Mouse (Mus musculus) left cerebral cortex, adult 8-10 months (tissue): ENCODE measurements at regions not wholly inside any gene's neighbourhood (a gene's known extent, or its start where the extent isn't known, plus 50 kb on each side); places are given as distances from the start of the nearest gene placed in this dataset.

ENCODE experiments used
- DNase-seq, 2 experiments: peaks; one replicate each; pipeline ENCODE4 v3.0.0; 2022; ENCODE audit warnings: low spot score in 2 of 2

DNA sequence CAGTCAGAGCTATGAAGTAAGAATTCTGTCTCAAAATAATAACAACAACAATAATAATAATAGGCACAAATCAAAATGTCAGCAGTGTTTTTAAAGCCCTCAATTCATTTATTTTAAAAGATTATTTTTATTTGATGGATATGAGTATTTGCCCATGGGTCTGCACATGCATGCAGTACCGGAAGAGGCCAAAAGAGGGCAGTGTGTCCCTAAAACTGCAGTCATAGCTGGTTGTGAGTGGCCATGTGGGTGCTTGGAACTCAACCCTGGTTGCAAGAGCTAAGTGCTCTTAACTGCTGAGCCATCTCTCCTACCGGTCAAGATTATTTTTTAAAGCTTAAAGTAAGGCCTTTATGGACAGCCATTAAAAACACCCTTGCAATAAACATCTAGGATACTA lies 439.1 kb upstream of the Jarid2 start:
- DNase-seq, result no peak

DNA sequence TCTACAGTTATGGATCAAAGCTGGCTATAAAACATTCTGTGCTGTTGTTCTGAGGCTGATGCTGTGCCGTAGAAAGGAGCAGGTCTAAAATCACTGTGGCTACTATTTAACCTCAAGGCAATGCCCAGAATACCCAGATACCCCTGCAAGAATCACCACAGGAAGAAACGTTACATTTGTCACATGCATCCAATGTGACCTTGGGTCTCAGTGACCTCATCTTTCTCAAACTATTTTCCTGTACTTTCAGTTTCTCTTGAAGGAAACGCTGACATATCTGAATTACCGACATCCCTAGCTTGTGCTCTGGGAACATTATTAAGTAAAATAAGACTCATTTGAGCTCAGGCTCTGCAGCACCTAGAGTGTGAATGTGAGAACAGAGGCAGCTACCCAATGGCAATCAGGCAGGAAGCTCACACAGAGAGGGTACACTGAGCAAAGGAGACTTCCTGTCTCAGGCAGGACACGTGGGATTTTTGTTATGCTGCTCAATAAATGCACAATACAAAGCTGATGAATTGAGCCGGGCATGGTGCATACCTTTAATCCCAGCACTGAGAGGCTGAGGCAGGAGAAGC lies 436.7 kb upstream of the Jarid2 start:
- no peak for DNase-seq

DNA sequence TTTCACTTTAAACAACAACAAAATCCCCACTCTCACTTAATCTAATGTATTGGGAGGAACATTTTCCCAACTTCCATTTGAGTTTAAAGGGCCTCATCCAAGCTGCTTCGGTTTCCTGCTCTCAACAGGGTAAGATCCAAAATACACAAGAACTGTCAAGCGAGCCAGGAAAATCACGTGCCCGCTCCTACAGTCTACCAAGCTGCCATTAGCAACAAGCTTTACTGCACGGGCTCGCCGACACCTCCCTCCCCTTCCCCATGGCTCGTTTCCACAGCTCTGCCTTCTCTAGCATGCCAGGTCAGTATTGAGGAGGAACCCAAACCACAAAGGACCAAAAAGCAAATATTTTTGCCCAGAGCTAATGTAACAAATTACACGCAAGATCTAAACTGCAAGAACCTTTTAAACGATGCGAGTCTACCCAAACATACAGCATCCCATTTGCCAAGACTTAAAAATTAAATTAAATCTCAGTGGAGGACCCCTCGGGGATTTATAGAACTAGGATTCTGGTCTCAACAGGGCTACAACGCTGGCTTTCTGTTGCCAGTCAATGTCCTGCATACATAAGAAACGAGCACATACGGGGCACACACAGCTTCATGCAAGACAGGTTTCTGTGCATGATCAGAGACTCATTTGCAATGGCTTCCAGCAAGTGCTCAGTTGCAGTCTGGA lies 435.4 kb upstream of the Jarid2 start:
- DNase-seq, result no peak

DNA sequence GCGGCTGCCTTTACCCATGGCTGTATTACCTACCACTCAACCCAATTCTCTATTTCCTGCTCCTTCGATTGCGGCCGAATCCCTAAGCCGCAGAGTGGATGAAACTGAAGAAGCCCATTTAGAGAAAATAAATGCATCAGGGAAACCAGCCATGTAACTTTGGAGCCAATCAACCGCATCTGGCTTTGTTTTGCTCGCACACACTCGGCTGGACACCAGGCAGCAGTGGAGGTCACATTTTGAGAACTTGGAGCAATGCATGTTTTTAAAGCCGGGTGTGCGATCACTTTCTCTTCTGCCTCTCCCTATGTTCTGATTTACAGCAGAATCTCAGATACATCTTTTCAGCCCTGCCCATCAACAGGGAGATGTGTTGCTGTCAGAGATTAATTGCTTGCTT lies 433.7 kb upstream of the Jarid2 start:
- DNase-seq, result no peak

DNA sequence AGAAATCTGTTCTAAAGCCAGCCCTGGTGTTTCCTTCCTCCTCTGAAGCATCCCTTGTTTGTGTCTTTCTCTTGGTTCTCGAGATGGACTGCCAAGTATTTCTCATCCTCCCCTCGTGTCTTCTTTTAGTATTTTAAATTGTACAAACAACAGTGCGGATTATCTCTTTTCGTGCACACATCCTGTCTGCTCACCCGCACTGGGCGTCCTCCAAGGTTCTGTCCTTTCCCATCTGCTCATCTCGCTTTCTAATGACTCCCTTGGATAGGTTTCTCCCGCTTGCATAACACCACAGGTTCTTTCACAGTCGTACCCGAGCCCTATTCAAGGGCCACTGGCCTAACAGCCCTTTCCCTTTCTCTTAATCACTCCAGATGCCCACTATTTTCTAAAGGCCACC lies 428.7 kb upstream of the Jarid2 start:
- DNase-seq, result no peak

DNA sequence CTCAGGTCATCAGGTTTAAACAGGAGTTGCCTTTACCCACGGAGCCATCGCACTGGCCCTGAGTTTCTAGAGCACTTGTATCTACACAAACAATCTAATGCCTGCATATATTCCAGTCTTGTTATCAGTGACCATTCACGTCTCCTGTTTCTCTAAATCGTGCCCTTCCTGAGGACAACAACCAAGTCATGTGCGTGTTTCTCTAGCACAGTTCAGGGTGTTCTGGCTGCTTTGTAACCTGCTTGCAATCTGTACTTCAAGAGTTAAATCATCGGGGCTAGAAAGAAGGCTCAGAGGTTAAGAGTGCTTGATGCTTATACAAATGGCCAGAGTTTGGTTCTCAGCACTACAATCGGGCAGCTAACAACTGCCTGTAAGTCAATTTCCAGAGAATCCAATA lies 428.1 kb upstream of the Jarid2 start:
- DNase-seq, result no peak

DNA sequence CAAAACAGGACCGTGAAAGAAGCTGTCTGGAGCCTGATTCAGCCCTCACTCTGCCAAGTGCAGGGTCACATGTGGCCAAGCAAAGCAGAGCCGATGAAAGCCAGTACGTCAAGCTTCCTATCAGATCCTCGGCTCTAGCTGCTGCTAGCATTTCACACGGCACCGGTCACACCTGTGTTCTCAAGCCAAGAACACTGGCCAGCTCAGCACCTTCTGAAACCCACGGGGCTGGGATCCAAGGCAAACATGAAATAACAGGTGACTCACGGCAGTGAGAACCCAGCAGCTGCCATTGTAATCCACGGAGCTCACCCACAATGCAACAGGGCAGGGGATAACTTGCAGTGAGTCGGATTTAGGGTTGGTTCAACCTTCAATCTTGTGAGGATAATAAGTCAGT lies 427.3 kb upstream of the Jarid2 start:
- no peak for DNase-seq

DNA sequence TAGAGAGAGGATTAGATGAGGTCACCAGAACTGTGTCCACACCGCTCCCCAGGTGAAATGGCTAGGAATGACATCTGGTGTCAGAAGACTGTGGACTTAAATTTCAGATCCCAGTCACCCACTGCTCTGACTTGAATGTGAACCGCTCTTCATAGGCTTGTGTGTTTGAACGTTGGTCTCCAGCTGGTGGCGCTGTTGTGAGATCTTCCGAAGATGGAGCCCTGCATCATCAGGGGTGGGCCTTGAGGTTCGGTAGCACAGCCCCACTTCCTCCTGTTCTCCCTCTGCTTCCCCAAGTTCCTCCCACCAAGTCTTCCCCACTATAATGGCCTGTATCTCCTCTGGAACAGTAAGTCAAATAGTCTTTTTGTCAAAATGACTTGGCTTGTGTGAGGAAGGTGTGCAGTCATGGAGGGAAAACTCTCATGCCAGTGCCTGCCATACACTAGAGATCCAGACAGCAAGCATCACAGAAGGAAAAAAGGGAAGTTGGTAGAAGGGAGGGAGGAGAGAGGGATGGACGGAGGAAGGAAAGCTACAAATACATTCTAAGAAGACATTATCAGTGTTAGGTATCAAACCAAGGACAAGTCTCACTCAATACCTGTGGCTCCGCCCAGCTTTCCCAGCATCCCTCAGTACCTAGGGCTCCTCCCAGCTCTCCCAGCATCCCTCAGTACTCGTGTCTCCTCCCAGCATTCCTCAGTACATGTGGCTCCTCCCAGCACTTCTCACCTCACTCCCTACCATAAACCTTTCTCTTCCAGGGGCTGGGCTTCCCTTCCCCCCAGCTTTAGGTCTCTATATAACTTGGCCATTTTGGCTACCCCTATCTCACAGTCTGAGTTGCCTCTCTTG lies 423.9 kb upstream of the Jarid2 start:
- DNase-seq, result no peak

DNA sequence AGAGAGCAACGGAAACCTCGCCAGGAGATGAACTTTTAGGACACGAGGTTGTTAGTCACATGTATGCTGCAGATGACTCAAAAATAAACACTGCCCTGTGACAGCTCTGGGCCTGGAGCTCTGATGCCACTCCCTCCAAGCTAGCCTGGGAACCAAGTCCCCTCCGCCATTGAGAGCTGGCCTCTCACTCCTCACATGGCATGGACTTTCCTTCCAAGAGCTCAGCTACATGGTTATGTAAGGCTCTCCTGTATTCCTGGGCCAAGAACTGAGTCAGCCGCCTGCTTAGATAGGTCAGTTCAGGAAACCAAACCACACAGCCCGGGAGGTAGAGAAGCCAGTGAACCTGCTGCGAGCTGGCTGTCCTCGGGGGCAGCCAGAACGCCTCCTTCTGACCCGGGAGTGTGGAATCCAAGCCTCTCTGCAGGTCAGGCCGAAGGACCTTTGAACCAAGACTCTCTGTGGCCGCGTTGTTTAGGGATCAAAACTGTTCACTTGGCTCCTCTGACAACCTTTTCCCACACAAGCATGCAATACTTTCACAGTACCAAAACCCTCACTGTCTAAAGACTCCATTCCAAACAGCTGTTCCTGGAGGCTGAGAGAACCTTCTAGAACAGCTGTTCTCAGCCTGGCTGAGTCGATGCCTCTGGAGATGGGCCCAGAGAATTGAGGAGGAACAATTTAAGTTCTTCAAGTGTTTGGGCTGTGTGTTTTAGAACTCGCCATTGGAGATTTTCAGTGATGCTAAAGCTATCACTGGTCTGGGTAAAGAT lies 422.8 kb upstream of the Jarid2 start:
- DNase-seq, result peak in 1 of 2 experiments; percentile 77

DNA sequence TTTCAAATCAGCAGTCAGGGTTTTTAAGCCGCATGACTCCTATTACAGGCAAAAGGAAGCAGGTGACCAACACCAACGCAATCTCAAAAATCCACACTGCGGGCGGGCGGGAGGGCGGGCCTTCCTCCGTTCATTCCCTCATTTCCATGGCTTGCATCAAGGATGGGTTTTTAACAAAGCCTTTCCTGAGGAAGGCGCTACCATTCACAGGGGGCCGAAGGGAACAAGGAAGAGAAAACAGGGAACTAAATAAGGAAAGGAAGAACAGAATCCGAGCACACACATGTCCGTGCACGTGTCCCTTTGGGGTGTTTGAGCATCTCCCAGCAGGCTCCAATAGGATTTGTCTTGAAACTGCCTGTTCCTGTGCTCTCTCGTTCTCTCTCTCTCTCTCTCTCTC lies 421.0 kb upstream of the Jarid2 start:
- DNase-seq, result no peak

DNA sequence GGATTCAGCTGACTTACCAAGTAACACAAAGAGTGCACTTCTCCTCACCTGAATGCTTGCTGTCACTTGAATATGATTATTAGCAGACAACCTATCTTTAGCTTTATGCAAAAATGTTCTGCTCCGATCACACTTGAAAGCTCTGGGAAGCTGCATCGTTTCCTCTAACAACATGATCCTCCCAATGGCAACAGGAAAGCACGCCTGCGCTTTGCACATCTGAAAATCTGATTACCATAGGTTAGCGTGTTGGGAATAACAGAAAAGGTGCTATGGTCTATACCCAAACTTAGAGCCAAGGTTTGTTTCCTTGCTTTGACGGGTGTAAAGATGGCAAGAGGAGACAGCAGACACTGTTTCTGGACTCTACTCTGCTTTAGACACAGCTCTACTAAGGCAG lies 417.0 kb upstream of the Jarid2 start:
- DNase-seq, result no peak

DNA sequence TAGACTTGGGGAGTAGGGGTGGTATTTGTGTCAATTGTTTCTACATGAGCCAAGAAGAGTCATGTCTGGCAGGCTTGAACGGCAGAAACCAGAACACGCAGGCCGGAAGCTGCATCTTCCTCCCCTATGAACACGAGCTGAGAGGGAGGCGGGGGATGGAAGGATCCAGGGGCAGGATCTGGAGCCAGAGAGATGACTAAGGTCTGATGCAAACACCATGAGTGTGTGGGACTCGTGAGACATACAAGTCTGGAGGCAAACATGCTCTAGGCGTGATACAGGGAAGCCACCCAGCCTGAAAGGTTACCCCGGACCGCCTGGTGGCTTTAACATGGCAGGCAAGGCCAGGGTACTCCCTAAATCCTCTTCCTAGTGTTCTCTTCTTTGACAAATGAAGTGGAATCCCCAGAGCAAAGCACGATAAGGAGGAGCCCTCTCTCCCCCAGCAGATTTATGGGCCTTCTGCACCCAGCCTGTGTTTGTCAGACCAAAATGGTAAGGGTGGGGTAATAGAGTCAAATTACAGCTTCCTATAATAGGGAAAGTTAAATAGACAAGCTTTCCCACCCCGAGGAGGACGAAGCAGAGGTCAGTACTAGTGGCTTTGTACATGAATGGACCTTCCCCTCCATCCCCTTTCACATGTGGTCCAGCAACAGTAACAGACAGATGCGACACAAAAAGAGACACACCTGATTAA lies 412.4 kb upstream of the Jarid2 start:
- peak in 1 of 2 experiments; percentile 76 for DNase-seq

DNA sequence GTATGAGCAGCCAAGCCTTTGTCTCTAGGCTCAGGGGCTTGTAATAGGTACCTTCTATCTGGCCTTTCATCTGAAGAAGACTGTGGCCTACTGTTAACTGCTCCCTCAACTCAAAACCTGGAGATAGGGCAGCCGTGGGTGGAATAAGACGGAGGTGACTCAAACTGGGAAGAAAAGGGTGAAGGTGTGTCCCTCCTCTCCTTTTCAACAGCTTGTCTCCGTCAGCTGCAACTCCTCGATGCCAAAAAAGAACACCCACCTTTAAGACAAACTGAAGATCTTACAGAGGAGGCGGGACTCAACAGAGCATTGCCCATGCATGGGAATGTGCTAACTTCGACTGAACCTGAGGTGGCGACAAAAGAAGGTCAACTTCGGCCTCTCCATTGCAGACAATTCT lies 411.7 kb upstream of the Jarid2 start:
- peak; percentile 25 to 66 for DNase-seq

DNA sequence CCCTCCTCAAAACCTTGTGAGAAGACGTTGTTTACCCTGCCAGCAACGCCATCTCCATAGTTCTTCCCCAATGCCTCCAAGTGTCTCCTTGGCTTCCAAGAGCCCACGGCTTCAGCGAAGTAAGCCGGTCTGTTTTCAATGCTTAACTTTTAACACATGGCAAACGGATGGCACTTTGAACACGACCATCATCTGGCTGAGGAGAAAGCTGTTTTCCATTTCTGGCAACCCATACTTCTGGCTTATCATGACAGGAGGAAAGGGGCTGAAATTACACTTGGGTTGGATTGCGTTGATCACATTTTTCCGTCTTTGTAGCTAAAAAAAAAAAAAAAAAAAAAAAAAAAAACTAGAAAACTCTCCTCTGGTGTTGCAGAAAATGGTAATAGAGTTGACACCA lies 410.2 kb upstream of the Jarid2 start:
- DNase-seq, result no peak

DNA sequence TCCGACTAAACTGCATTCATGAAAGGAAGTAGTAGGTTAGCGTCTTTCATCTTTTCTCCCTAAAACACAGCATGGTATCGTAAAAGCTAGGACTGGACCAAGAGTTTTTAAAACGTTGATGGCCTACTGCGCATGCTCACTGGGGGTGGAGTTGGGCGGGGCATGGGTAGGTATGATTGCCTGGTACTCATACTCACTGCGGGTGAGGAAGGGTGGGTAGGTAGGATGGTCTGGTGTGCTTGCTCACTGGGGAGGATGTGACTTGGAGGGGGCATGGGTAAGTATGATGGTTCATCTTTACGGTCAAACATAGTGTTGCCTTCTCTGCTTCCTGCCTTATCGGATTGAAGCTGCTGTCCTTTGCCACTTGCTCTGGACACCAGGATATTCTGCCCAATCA lies 409.8 kb upstream of the Jarid2 start:
- no peak for DNase-seq

DNA sequence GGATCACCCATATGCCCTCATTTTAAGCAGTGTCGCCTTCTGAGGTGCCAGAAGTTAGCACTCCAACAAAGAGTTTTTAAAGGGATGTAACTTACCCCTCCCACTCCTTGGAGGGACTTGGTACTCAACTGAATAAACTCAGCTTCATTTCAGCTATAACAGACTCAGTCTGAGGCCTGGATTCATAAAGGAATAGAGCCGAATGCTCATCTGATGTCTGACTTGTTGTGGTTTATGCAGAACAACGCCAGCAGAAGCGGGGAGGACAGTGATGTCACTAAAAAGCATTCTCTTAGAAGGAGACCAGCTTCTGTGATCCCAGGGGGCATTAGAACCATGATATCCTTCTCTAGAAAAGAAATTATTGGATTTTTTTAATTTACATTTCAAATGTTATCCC lies 409.0 kb upstream of the Jarid2 start:
- DNase-seq, result no peak

DNA sequence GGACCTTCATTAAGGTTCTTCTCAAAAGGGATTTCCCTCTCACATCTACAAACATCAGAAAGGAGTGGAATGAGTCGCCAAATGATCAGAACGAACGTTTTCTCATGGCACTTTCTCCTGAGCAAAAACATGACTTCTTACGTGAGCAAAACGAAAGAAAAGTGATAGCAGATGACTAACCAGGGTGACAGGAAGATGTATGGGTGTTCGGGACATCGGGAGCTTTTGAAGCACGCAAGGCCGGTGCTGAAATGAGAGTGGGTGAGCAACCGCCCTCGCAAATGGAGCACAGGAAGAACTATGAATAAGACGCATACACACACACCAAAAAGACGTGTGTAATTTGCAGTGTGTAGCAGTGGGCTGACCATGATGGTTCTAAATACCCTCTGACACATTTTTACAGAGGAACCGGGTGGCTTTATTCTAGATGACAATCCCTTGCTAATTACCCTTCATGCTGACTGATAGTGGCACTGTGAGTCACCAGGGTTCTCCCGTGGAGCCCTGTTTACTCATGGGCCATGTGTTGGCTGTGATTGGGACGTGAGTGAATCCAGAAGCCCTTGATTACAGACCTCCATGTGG lies 408.2 kb upstream of the Jarid2 start:
- peak in 1 of 2 experiments; percentile 35 for DNase-seq

DNA sequence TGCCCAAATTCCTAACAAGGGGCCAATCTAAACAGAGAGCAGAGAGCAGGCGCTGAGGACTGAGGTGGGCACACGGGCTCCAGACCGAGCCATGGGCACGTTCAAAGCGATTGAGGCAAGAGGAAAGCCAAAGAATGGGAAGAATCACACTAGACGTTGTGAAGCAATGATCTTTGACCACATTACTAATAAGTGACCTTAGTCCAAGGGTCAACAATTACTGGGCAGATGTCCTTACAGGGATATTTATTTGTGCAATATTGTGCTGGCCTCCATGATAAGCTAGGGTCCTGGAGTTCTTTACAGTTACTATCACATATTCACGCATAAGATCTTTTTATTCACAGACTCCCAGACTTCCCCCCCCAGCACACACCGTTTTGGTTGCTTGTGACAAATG lies 400.9 kb upstream of the Jarid2 start:
- DNase-seq, result no peak

DNA sequence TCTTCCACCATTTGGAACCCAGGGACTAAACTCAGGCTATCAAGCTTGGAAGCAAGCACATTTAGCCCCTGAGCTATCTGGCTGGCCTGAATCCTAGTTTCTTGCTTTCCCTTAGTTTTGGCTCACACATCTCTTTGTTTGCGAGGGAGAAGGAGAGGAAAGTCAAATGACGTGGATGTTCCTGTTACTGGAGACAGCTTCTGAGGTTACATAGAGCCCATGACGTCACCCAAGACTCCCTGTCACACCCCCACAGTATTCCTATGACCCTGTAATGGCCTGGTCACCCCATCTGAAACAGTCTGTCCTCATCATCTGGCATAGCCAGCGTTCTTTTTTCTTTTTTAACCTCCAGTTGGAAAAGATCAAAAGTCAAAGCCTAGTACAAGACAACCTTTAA lies 400.1 kb upstream of the Jarid2 start:
- no peak for DNase-seq

DNA sequence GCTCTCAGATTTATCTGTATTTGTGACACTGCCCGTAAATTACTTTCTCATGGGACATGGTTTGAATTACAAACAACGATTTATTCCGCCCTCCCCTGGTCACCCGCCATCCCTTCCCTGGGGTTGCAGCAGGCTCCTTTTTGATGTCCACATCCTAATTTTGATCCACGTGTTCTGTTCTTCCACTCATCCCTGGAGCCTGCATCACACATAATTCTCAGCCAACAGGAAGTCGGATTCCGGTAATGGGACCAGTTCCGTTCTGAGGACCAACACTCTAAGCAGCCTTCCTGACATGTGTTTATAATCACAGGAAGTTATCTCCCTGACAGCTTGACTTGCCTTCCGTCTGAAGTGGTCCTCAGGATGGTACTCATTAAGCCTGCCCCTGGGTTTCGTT lies 399.6 kb upstream of the Jarid2 start:
- DNase-seq, result no peak

DNA sequence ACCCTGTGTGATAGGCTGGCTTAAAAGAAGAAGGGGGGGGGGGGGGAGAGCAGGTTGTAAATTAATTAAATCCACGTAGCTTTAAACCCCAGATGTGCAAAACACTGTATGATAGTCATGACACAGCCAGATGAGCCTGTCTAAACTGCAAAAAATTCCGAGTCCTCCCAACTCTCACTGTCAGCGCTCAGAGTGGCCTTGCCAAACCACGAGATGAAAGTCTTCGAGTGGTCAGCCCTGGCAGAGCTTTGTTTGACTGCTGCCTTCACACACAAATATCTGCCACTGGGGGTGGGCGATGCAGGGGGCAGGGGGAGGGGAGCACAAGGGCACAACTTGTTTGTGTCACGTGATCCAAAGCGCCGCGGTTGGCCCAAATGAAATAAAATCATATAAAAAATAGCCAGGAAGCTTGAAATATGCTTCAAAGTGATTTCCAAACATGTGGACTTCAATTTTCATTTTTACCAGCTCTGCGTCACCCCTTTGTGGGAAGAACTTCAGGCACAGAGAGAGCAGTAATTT lies 396.5 kb upstream of the Jarid2 start:
- no peak for DNase-seq
